Mouse (Mus musculus) liver, embryonic 13.5 days (tissue): Measurements from ENCODE around the gene Gm42742. TPM values are rescaled to one million over a fixed set of nuclear protein-coding genes. Genes with fewer than 3 reads are reported as not detected.

Source experiments
- ATAC-seq: fragments of 200-750 bp; cut with Nextera tagmentation; 2 replicates; pipeline ENCODE4 v1.8.0; 2017; ENCODE audit warnings: low read depth, mild to moderate bottlenecking, moderate number of reproducible peaks, moderate library complexity
- DNase-seq: peaks from one replicate; pipeline ENCODE4 v3.0.0; 2022
- H3K27ac ChIP-seq: fragments of 300-500 bp; sonication (generic); 2 replicates; pipeline ENCODE4 v1.5.1; 2015; ENCODE audit warnings: moderate library complexity, mild to moderate bottlenecking, inconsistent platforms
- H3K27me3 ChIP-seq: fragments of 300-500 bp; sonication (generic); 2 replicates; pipeline ENCODE4 v1.6.1; 2015; ENCODE audit warnings: mild to moderate bottlenecking, inconsistent platforms
- H3K36me3 ChIP-seq: fragments of 300-500 bp; sonication (generic); 2 replicates; pipeline ENCODE4 v1.6.1; 2015; ENCODE audit warnings: mild to moderate bottlenecking, inconsistent platforms
- H3K4me1 ChIP-seq: fragments of 300-500 bp; sonication (generic); replicated peaks from 2 replicates; pipeline ENCODE4 v1.6.1; 2015; ENCODE audit warnings: inconsistent platforms
- H3K4me2 ChIP-seq: fragments of 300-500 bp; sonication (generic); 2 replicates; pipeline ENCODE4 v1.6.1; 2015; ENCODE audit warnings: inconsistent platforms, mild to moderate bottlenecking, moderate library complexity
- H3K4me3 ChIP-seq: fragments of 300-500 bp; sonication (generic); replicated peaks from 2 replicates; pipeline ENCODE4 v1.5.1; 2015; ENCODE audit warnings: mild to moderate bottlenecking, inconsistent platforms
- H3K9ac ChIP-seq: fragments of 300-500 bp; sonication (generic); 2 replicates; pipeline ENCODE4 v1.6.1; 2015; ENCODE audit warnings: mild to moderate bottlenecking, inconsistent platforms
- H3K9me3 ChIP-seq: fragments of 300-500 bp; sonication (generic); replicated peaks from 2 replicates; pipeline ENCODE4 v1.6.1; 2016; ENCODE audit warnings: inconsistent platforms
- WGBS: fragments of 180-500 bp; shearing (Covaris S2); methylation state at CpG from one replicate; pipeline ENCODE4 v1.1.7; 2015; ENCODE audit not compliant: insufficient replicate concordance; 5-methylcytosine and 5-hydroxymethylcytosine counted together
- microRNA-seq: library from miRNA; unstranded; fragments of <30 nt; microRNA quantifications from one replicate; pipeline ENCODE4, GENCODE M21; 2016
- polyA plus RNA-seq: library from polyadenylated mRNA; unstranded; fragments of >200 nt; fragmentation: Nextera tagmentation; extraction: Ambion mirVana; gene quantifications from 2 replicates; pipeline ENCODE4 v1.2.1, GENCODE M21; 2015

Gene Gm42742
- polyA plus RNA-seq, 1 experiment from 2014 or later: 5.1 TPM

DNA sequence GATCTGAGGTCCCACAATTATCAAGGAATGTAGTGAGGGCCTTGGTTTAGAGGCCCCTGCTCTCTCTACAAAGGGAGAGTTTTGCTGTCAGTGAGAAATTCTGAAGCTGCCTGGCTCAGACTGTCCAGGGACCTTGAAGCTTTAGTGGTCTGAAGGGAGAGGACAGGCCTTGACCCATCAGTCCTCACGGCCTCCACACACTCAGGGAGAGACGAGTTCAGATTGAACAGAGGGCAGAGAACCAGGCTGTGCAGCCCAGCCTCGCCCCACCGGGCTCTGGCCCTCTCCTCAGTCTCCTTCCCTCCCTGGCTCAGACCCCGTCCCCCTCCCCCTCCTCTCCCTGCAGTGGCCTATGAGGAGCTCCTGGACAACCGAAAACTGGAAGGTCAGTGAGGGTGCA lies 53.5 kb downstream of the Gm42742 start:
- no peaks in the 10 kb centered on the region for H3K4me1 ChIP-seq
- H3K9me3 ChIP-seq: no peaks in the 10 kb centered on the region
- H3K27ac ChIP-seq: no peak overlapping the region
- no peak for DNase-seq
- no peak overlapping the region for H3K4me2 ChIP-seq
- no peak overlapping the region for H3K9ac ChIP-seq
- H3K4me3 ChIP-seq: no peak overlapping the region
- H3K36me3 ChIP-seq: no peaks in the 10 kb centered on the region
- H3K27me3 ChIP-seq: peaks cover 17% of the 10 kb centered on the region
- 59% methylated on average over 6 of the region's 6 CpGs for WGBS
- ATAC-seq: no peak

DNA sequence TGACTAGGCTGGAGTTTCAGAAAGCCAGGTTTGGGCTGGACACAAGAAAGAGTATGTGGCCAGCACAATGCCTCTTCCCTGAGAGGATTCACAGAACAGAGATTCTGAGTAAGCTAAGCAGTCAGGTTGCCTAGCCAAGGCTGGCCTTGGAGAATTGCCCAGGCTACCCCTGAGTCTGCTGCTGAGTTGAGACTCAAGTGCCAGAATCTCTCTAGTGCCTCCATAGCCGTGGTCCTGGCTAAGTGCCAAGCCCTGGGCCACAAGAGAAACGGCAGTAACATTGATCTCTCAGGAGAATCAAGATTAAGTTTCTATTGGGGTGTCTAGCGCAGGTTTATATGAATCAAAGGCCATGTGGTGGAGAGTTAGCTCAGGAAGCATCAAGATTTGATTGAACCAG lies 55.3 kb downstream of the Gm42742 start:
- Histone ChIP-seq H3K4me2 (no peak overlapping the region), H3K27ac (no peak overlapping the region), H3K27me3 (peaks cover 21% of the 10 kb centered on the region), H3K36me3 (no peaks in the 10 kb centered on the region), H3K9ac (no peak overlapping the region), H3K4me3 (no peak overlapping the region), H3K4me1 (no peaks in the 10 kb centered on the region), H3K9me3 (no peaks in the 10 kb centered on the region)
- no peak for ATAC-seq
- WGBS: 43% methylated on average over 3 of the region's 3 CpGs
- no peak for DNase-seq

Small RNA genes lying within 50 kb of the gene (microRNA-seq; reads per million reads assigned to microRNA genes)
- gene Gm44343: not detected

Other genes starting within 250 kb of the Gm42742 start
- 68.4 and 77.3 TPM in 2 replicates for gene Ypel3, start 244.1 kb downstream of the Gm42742 start, polyA plus RNA-seq
- 0.35 and 0.45 TPM in 2 replicates for gene Tbx6, start 239.6 kb downstream of the Gm42742 start, polyA plus RNA-seq
- gene Ppp4c, start 228.6 kb downstream of the Gm42742 start, polyA plus RNA-seq: 133 and 141 TPM in 2 replicates
- 0.10 and 0.13 TPM in 2 replicates for gene Fam57b, start 223.4 kb downstream of the Gm42742 start, polyA plus RNA-seq
- not detected in 2 replicates for gene 4930451I11Rik, start 189.5 kb downstream of the Gm42742 start, polyA plus RNA-seq
- gene Doc2a, start 173.7 kb downstream of the Gm42742 start, polyA plus RNA-seq: 0.12 and 0.29 TPM in 2 replicates
- 17.8 and 18.9 TPM in 2 replicates for gene Hirip3, start 159.1 kb downstream of the Gm42742 start, polyA plus RNA-seq
- 55.2 and 65.3 TPM in 2 replicates for gene Ino80e, start 158.7 kb downstream of the Gm42742 start, polyA plus RNA-seq
- 11.6 and 12.9 TPM in 2 replicates for gene Taok2, start 136.4 kb downstream of the Gm42742 start, polyA plus RNA-seq
- gene Tmem219, start 98.2 kb downstream of the Gm42742 start, polyA plus RNA-seq: 16.1 and 16.5 TPM in 2 replicates
- 6.2 and 6.9 TPM in 2 replicates for gene Kctd13, start 92.2 kb downstream of the Gm42742 start, polyA plus RNA-seq
- gene Asphd1, start 71.5 kb downstream of the Gm42742 start, polyA plus RNA-seq: not detected in 2 replicates
- gene Sez6l2, start 70.5 kb downstream of the Gm42742 start, polyA plus RNA-seq: 0.06 and 0.09 TPM in 2 replicates
- 50.7 and 55.5 TPM in 2 replicates for gene Cdipt, start 45.2 kb downstream of the Gm42742 start, polyA plus RNA-seq
- gene Cdiptos, start 45.0 kb downstream of the Gm42742 start, polyA plus RNA-seq: 0.37 and 0.65 TPM in 2 replicates
- 7.8 and 8.6 TPM in 2 replicates for gene Mvp, start 6.5 kb downstream of the Gm42742 start, polyA plus RNA-seq
- 0.27 TPM in 1 of 2 replicates, not detected in the other for gene Pagr1b, start 4.6 kb downstream of the Gm42742 start, polyA plus RNA-seq
- 38.7 and 50.1 TPM in 2 replicates for gene Pagr1a, start 3.7 kb downstream of the Gm42742 start, polyA plus RNA-seq
- 0.22 and 0.47 TPM in 2 replicates for gene Prrt2, start 114 bp upstream of the Gm42742 start, polyA plus RNA-seq
- gene Maz, start 5.9 kb upstream of the Gm42742 start, polyA plus RNA-seq: 38.2 and 42.2 TPM in 2 replicates
- gene Kif22, start 21.4 kb upstream of the Gm42742 start, polyA plus RNA-seq: 109 and 122 TPM in 2 replicates
- gene Zg16, start 66.2 kb upstream of the Gm42742 start, polyA plus RNA-seq: not detected in 2 replicates
- 7.0 and 7.3 TPM in 2 replicates for gene AI467606, start 70.3 kb upstream of the Gm42742 start, polyA plus RNA-seq
- 44.4 and 49.1 TPM in 2 replicates for gene Qprt, start 101.1 kb upstream of the Gm42742 start, polyA plus RNA-seq
- 8.2 and 8.7 TPM in 2 replicates for gene Spn, start 116.7 kb upstream of the Gm42742 start, polyA plus RNA-seq
- gene Cd2bp2, start 175.0 kb upstream of the Gm42742 start, polyA plus RNA-seq: 27.1 and 32.1 TPM in 2 replicates
- 15.8 and 15.9 TPM in 2 replicates for gene Tbc1d10b, start 187.4 kb upstream of the Gm42742 start, polyA plus RNA-seq
- 42.7 and 46.8 TPM in 2 replicates for gene Mylpf, start 187.8 kb upstream of the Gm42742 start, polyA plus RNA-seq
- gene Zfp553, start 212.0 kb upstream of the Gm42742 start, polyA plus RNA-seq: 8.3 and 9.0 TPM in 2 replicates
- gene Sept1, start 212.0 kb upstream of the Gm42742 start, polyA plus RNA-seq: 9.7 and 9.8 TPM in 2 replicates
- gene Zfp771, start 223.2 kb upstream of the Gm42742 start, polyA plus RNA-seq: 19.0 and 20.6 TPM in 2 replicates
- gene Dctpp1, start 239.6 kb upstream of the Gm42742 start, polyA plus RNA-seq: 134 and 136 TPM in 2 replicates